9 mouse cellular contexts compared by ENCODE assay signal in the genomic region with DNA sequence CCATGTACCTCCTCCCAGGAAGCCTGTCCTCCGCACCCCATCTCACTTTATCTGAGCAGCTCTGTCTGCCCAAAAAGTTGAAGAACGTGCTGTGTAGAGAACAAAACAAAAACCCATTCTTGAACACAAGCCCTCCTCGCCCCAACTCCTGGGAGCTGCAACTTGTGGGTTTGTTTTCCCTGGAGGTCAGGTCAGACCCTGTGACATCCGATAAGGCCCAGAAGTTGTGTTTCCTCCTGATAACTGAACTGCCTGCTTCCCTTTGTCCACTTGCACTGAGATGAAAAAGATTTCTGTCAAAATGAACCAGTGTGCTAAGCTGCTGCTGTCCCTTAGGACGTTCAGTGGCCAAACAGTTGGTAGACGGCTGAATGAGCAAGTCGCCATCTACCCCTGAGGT. TPM values are rescaled to one million over a fixed set of nuclear protein-coding genes. Genes with fewer than 3 reads are reported as not detected.
DNase-seq lines count a peak whose midpoint lies in the region; ATAC-seq lines count a peak whose summit lies in the region.
"Had no signal": no experiment of that assay in that cellular context is flagged by ENCODE, and none has a peak within 500 bp of the region (broad histone marks: within the 10 kb centered on the region; RNA-seq: fewer than 3 reads in every experiment).

No protein-coding gene starts in this region.

- H3K4me1 ChIP-seq in heart, embryonic 10.5 days: peaks cover 21% of the 10 kb centered on the region
- peaks cover 20% of the 10 kb centered on the region for H3K4me1 ChIP-seq in hindbrain, embryonic 15.5 days (replicated peaks)

- H3K36me3 ChIP-seq in heart, embryonic 10.5 days: no peaks in the 10 kb centered on the region
- H3K36me3 ChIP-seq in hindbrain, embryonic 15.5 days: no peaks in the 10 kb centered on the region

- DNase-seq in heart, embryonic 10.5 days (ENCODE audit: low spot score): peak; percentile 81
- DNase-seq in heart, adult 8-10 months (ENCODE audit: low spot score): no peak
- no peak for DNase-seq in urinary bladder, adult 2 months (ENCODE audit: low spot score)
- DNase-seq in spleen, postnatal 36 days (ENCODE audit: low spot score in 2 of 2): no peak
- DNase-seq in cerebellum, adult 11 months: no peak

- H3K9ac ChIP-seq in hindbrain, embryonic 15.5 days: no peak overlapping the region

- no peak overlapping the region for H3K27ac ChIP-seq in heart, embryonic 10.5 days
- H3K27ac ChIP-seq in hindbrain, embryonic 15.5 days (replicated peaks): no peak overlapping the region
- H3K27ac ChIP-seq: left cerebral cortex, adult 2 months had no signal

- peak overlapping the region; percentile 66 for H3K4me3 ChIP-seq in heart, embryonic 10.5 days
- peak overlapping the region; percentile 37; the same call in 1 of the 2 replicates for H3K4me3 ChIP-seq in hindbrain, embryonic 15.5 days
- H3K4me3 ChIP-seq: left cerebral cortex, adult 2 months had no signal

- ATAC-seq in common myeloid progenitor, adult 5-6 weeks (replicated peaks; ENCODE audit: low read depth, poor library complexity, severe bottlenecking): peak; percentile 56
- ATAC-seq in hindbrain, embryonic 15.5 days (ENCODE audit: low FRiP score, low read depth): no peak
- peak; percentile 39; the same call in 1 of the 2 replicates for ATAC-seq in megakaryocyte-erythroid progenitor cell, adult 5-6 weeks (replicated peaks; ENCODE audit: low FRiP score, low TSS enrichment, poor library complexity, severe bottlenecking)

- H3K9me3 ChIP-seq in heart, embryonic 10.5 days: no peaks in the 10 kb centered on the region
- H3K9me3 ChIP-seq in hindbrain, embryonic 15.5 days: no peaks in the 10 kb centered on the region

- peak overlapping the region; percentile 80; the same call in 1 of the 2 replicates for H3K4me2 ChIP-seq in hindbrain, embryonic 15.5 days

- WGBS in heart, embryonic 10.5 days: 27% methylated on average over 7 of the region's 7 CpGs
- 48% methylated on average over 7 of the region's 7 CpGs for WGBS in hindbrain, embryonic 15.5 days

- H3K27me3 ChIP-seq in heart, embryonic 10.5 days (ENCODE audit: insufficient read depth, poor library complexity, severe bottlenecking): peaks cover 54% of the 10 kb centered on the region
- H3K27me3 ChIP-seq in hindbrain, embryonic 15.5 days: 0 out of 2 replicates have a peak, but pooled peaks cover 6% of the 10 kb centered on the region

RNA-seq across cellular contexts. Expression of gene Slc18a2, which starts 0.9 kb away (rescaled TPM):
- polyA plus RNA-seq in heart, embryonic 10.5 days (2016; fragmentation: Nextera tagmentation; extraction: Ambion mirVana): 9.0 and 10.1 TPM in 2 replicates
- total RNA-seq in heart, adult 8-10 months (2022): under 1 TPM; 0.69 to 0.97 (median 0.92) TPM
- 21.9 and 29.1 TPM in 2 replicates for total RNA-seq in common myeloid progenitor, adult 5-6 weeks (2017)
- 17.4 and 18.5 TPM in 2 replicates for polyA plus RNA-seq in hindbrain, embryonic 15.5 days (2015; fragmentation: Nextera tagmentation; extraction: Ambion mirVana)
- total RNA-seq in megakaryocyte-erythroid progenitor cell, adult 5-6 weeks (2014; fragmentation: Nextera tagmentation): 14.8 and 19.7 TPM in 2 replicates
- total RNA-seq in megakaryocyte-erythroid progenitor cell, adult 5-6 weeks (2017): 11.3 and 26.0 TPM in 2 replicates
- 0.25 and 0.29 TPM in 2 replicates for polyA plus RNA-seq in urinary bladder, adult 2 months (2012; rRNA removed)

RNA-seq across cellular contexts. Expression of gene Kcnk18, which starts 42.6 kb away (rescaled TPM):
- not detected in 2 replicates for polyA plus RNA-seq in heart, embryonic 10.5 days (2016; fragmentation: Nextera tagmentation; extraction: Ambion mirVana)
- not detected for total RNA-seq in heart, adult 8-10 months (2022)
- not detected in 2 replicates for total RNA-seq in common myeloid progenitor, adult 5-6 weeks (2017)
- polyA plus RNA-seq in hindbrain, embryonic 15.5 days (2015; fragmentation: Nextera tagmentation; extraction: Ambion mirVana): 0.04 and 0.10 TPM in 2 replicates
- total RNA-seq in megakaryocyte-erythroid progenitor cell, adult 5-6 weeks (2014; fragmentation: Nextera tagmentation): not detected in 2 replicates
- total RNA-seq in megakaryocyte-erythroid progenitor cell, adult 5-6 weeks (2017): not detected in 2 replicates
- polyA plus RNA-seq in urinary bladder, adult 2 months (2012; rRNA removed): not detected in 2 replicates
- total RNA-seq: left cerebral cortex, adult 2 months had no signal

Comparison
In these comparisons a context has a peak if more than half of its experiments do, and no peak if none do; other contexts are left out.
1. RNA of gene Slc18a2, which starts 0.9 kb away (total RNA-seq): 21.9 to 29.1 TPM in common myeloid progenitor, adult 5-6 weeks and 11.3 to 26.0 TPM in megakaryocyte-erythroid progenitor cell, adult 5-6 weeks; 0.69 to 0.97 TPM in heart, adult 8-10 months; every median in the first group is over 4 times any median in the second.